Mouse (Mus musculus): ENCODE measurements at regions not wholly inside any gene's neighbourhood (a gene's known extent, or its start where the extent isn't known, plus 50 kb on each side); places are given as distances from the start of the nearest gene placed in this dataset.

DNA sequence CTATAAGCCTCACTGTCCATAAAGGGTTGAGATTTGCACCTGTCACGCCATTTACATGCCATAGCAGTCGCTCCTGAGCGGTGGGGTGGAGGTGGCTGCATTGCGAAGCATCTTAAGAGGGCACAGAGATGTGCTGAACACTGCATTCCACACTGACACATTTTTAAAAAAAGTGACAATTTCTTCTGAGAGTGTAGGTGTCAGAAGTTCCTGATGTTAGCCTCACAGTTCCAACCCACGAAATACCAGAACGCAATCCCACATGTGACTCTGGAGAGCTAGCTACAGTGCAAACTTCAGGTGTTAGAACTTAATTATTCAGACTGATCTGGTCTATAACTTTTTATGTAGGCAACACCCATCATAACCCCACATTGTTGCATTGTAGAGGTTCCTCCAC lies 369.8 kb upstream of the Arglu1 start:
- no peak for DNase-seq
- Histone ChIP-seq H3K4me3 (replicated peaks; ENCODE audit: low read depth, low read length) (no peak overlapping the region), H3K27ac (replicated peaks; ENCODE audit: low read depth, low read length) (no peak overlapping the region), H3K4me2 (ENCODE audit: low read length) (no peak overlapping the region), H3K27me3 (ENCODE audit: control insufficient read depth, insufficient read depth, low read length) (no peaks in the 10 kb centered on the region), H3K36me3 (ENCODE audit: control insufficient read depth, insufficient read depth, low read length) (no peaks in the 10 kb centered on the region), H3K9me3 (ENCODE audit: control insufficient read depth, low read length) (no peaks in the 10 kb centered on the region), H3K9ac (replicated peaks; ENCODE audit: low read length) (no peak overlapping the region), H3K4me1 (ENCODE audit: control insufficient read depth, insufficient read depth, low read length) (no peaks in the 10 kb centered on the region)
- no peak for ATAC-seq (ENCODE audit: low FRiP score, low TSS enrichment)
- 93% methylated on average over 6 of the region's 6 CpGs for WGBS

DNA sequence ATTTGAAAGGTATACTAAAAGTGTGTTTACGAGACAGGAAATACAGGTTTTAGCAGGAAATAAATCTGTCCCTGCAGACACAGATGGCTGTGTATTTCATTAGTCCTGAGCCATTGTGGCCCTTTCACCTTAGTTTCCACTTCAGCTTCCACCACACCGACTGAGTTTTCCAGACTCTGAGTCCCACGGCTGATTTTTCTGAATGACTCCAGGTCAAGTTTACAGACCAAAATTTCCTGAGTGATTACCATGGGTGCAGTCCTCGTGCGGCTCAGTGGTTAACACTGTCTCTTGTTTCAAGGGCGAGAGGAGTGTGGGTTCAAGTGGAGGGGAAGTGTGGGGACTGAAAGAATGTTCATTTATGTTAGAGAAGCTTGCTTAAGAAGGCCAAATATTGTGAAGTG lies 365.1 kb upstream of the Arglu1 start:
- no peak overlapping the region for H3K9ac ChIP-seq (replicated peaks; ENCODE audit: low read length)
- H3K27me3 ChIP-seq (ENCODE audit: control insufficient read depth, insufficient read depth, low read length): no peaks in the 10 kb centered on the region
- no peak overlapping the region for H3K27ac ChIP-seq (replicated peaks; ENCODE audit: low read depth, low read length)
- H3K4me3 ChIP-seq (replicated peaks; ENCODE audit: low read depth, low read length): no peak overlapping the region
- no peak for DNase-seq
- no peak for ATAC-seq (ENCODE audit: low FRiP score, low TSS enrichment)
- no peaks in the 10 kb centered on the region for H3K4me1 ChIP-seq (ENCODE audit: control insufficient read depth, insufficient read depth, low read length)
- WGBS: 94% methylated on average over 6 of the region's 6 CpGs
- H3K4me2 ChIP-seq (ENCODE audit: low read length): no peak overlapping the region
- H3K36me3 ChIP-seq (ENCODE audit: control insufficient read depth, insufficient read depth, low read length): no peaks in the 10 kb centered on the region
- no peaks in the 10 kb centered on the region for H3K9me3 ChIP-seq (ENCODE audit: control insufficient read depth, low read length)

DNA sequence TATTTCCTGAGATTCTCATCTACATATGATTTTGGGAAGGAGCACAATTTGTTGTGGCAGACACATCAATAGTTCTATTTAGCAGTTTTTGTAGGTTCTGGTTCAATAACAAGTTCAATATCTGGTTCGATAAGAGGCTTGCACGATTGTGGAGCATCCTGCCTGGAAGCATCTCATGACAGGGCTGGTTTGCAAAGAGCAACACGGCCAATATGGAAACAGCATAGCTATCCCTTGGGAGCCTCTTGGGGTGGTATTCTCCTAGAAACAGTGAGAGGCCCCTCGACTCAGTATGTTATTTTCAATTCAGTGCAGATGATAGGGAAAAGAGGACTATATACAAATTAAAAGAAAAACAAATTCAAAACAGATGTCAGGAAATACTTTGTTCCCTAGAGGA lies 364.5 kb upstream of the Arglu1 start:
- DNase-seq: no peak

DNA sequence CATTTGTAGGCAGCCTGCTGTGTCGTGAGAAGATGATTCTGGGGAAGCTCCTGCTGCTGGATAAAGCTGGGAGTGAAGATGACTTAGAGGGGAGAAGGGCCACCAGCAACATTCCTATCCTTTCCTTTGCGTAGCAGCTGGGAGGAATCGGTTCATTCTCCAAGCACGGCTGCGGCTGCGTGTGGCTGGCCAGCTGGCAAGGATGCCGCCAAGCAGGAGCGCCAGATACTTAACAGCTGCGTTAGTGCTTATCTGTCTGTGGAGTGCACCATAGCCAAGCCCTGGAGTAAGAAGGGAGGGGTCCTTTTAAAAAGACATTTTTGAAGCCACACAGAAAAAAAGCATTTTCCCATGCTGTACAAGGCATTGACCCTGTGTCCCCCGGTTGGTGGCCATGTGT lies 361.4 kb upstream of the Arglu1 start:
- Histone ChIP-seq H3K27me3 (ENCODE audit: control insufficient read depth, insufficient read depth, low read length) (no peaks in the 10 kb centered on the region), H3K4me2 (ENCODE audit: low read length) (no peak overlapping the region), H3K9ac (replicated peaks; ENCODE audit: low read length) (no peak overlapping the region), H3K4me3 (replicated peaks; ENCODE audit: low read depth, low read length) (no peak overlapping the region), H3K36me3 (ENCODE audit: control insufficient read depth, insufficient read depth, low read length) (no peaks in the 10 kb centered on the region), H3K9me3 (ENCODE audit: control insufficient read depth, low read length) (no peaks in the 10 kb centered on the region), H3K27ac (replicated peaks; ENCODE audit: low read depth, low read length) (no peak overlapping the region), H3K4me1 (ENCODE audit: control insufficient read depth, insufficient read depth, low read length) (no peaks in the 10 kb centered on the region)
- 82% methylated on average over 10 of the region's 10 CpGs for whole genome bisulfite sequencing
- ATAC-seq (ENCODE audit: low FRiP score, low TSS enrichment) (no peak), DNase-seq (no peak)

More for the DNA sequence above, 364.5 kb upstream of the Arglu1 start:
- Histone ChIP-seq H3K9me3 (ENCODE audit: control insufficient read depth, low read length) (no peaks in the 10 kb centered on the region), H3K36me3 (ENCODE audit: control insufficient read depth, insufficient read depth, low read length) (no peaks in the 10 kb centered on the region), H3K27me3 (ENCODE audit: control insufficient read depth, insufficient read depth, low read length) (no peaks in the 10 kb centered on the region), H3K4me3 (replicated peaks; ENCODE audit: low read depth, low read length) (no peak overlapping the region), H3K4me2 (ENCODE audit: low read length) (no peak overlapping the region), H3K4me1 (ENCODE audit: control insufficient read depth, insufficient read depth, low read length) (no peaks in the 10 kb centered on the region), H3K9ac (replicated peaks; ENCODE audit: low read length) (no peak overlapping the region), H3K27ac (replicated peaks; ENCODE audit: low read depth, low read length) (no peak overlapping the region)
- 93% methylated on average over 4 of the region's 4 CpGs for WGBS
- ATAC-seq (ENCODE audit: low FRiP score, low TSS enrichment): no peak

DNA sequence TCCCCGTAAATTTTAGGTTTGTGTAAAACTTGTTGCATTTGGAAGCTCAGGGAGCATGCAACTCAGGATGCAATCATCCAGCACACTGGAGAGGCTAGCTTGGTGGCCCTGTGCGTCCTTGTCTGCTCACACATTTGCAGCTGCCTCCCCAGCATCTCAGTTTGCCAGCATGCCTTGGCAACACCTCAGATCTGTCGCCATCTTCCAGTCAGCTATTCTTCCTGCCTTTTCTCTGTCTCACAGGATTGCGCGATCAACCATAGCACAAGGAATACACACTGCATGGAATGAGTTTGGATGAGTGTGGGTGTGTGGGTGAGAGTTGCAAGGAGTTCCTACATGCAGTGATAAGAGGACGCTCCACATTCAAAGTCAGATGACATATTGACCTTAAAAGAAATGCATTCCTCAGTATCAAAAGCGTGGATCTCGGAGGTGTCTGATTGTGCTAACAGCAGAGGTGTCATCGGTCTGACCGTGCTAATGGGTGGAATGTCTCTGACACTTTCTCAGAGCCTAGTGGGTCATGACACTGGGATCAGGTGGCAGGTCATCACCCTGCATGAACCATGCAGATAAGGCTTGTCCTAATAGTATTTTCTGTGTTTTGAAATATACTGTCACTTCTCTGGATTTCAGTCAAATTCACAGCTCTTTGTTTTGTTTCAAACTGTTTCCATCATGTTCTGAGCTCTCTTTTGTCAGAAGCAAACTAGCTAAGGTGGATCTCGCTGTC lies 360.6 kb upstream of the Arglu1 start:
- H3K27ac ChIP-seq (replicated peaks; ENCODE audit: low read depth, low read length): no peak overlapping the region
- no peak overlapping the region for H3K4me2 ChIP-seq (ENCODE audit: low read length)
- no peaks in the 10 kb centered on the region for H3K27me3 ChIP-seq (ENCODE audit: control insufficient read depth, insufficient read depth, low read length)
- ATAC-seq (ENCODE audit: low FRiP score, low TSS enrichment) (no peak), DNase-seq (no peak)
- no peaks in the 10 kb centered on the region for H3K9me3 ChIP-seq (ENCODE audit: control insufficient read depth, low read length)
- H3K36me3 ChIP-seq (ENCODE audit: control insufficient read depth, insufficient read depth, low read length): no peaks in the 10 kb centered on the region
- H3K4me3 ChIP-seq (replicated peaks; ENCODE audit: low read depth, low read length): no peak overlapping the region
- 85% methylated on average over 11 of the region's 11 CpGs for WGBS
- no peak overlapping the region for H3K9ac ChIP-seq (replicated peaks; ENCODE audit: low read length)
- H3K4me1 ChIP-seq (ENCODE audit: control insufficient read depth, insufficient read depth, low read length): no peaks in the 10 kb centered on the region

DNA sequence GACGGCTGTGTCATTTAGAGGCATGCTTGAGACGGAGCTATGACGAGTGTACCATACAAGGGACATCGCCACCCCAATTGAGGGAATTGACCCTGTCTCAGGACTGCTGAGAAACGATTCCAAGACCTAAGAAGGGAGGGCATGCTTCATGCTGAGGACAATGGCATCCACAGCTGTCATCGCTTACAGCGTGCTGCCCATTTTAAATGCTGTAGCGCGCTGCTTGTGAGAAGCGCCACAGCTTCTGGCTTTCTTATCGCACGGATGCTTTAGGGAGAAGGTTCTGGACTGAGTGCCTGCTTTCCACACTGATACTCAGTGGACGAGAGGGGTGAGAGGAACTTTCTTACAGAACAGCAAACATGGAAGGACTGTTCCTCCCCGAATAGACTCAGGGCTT lies 357.8 kb upstream of the Arglu1 start:
- no peak overlapping the region for H3K4me2 ChIP-seq (ENCODE audit: low read length)
- ATAC-seq (ENCODE audit: low FRiP score, low TSS enrichment): no peak
- 78% methylated on average over 14 of the region's 14 CpGs for WGBS

DNA sequence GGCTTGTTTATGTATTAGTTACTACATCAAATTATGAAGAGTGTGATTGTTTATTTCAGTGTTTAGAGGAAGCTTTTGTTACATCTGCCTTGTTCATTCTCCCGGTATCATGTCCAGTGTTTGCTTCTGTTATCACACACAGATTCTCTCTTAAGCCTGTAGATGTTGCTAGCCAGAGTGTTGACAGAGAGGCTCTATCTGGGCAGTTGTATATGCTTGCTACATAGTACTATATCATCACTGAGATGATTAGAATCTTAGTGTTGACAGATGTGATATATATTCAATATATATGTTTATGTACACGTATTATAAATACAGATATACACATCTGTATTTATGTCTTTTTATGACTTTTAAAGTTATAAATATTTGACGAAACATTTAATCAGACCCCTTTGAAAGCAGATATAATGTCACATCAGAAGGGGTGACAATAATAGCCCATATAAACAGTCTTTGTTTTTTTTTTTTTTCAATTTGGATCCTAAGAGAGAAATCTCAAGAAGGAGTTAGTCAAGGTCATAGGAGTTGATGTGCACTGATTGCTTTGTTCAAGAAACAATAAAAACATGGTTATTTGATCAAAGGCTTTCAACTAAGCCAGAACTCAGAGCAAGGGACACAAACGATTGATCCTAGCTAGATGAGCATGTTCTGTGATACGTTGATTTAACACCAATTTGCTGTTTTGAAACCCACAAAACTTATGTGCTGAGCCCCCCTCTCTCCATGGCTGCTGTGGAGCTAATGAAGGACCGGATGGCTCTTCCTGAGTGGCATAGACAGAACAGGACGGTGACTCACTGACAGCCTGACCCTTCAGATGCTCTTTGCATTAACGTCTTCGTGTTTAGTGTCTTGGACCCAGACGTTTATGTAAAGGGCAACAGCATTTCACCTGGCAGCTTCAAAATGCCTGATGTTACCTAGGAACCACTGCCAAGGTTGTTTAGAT lies 352.8 kb upstream of the Arglu1 start:
- no peak for ATAC-seq (ENCODE audit: low FRiP score, low TSS enrichment)
- Histone ChIP-seq H3K27ac (replicated peaks; ENCODE audit: low read depth, low read length) (no peak overlapping the region), H3K9me3 (ENCODE audit: control insufficient read depth, low read length) (no peaks in the 10 kb centered on the region)

More for the DNA sequence above, 357.8 kb upstream of the Arglu1 start:
- H3K27ac ChIP-seq (replicated peaks; ENCODE audit: low read depth, low read length): no peak overlapping the region
- no peaks in the 10 kb centered on the region for H3K27me3 ChIP-seq (ENCODE audit: control insufficient read depth, insufficient read depth, low read length)
- H3K9me3 ChIP-seq (ENCODE audit: control insufficient read depth, low read length): no peaks in the 10 kb centered on the region
- no peak for DNase-seq
- H3K4me3 ChIP-seq (replicated peaks; ENCODE audit: low read depth, low read length): no peak overlapping the region
- no peak overlapping the region for H3K9ac ChIP-seq (replicated peaks; ENCODE audit: low read length)
- no peaks in the 10 kb centered on the region for H3K36me3 ChIP-seq (ENCODE audit: control insufficient read depth, insufficient read depth, low read length)
- no peaks in the 10 kb centered on the region for H3K4me1 ChIP-seq (ENCODE audit: control insufficient read depth, insufficient read depth, low read length)

DNA sequence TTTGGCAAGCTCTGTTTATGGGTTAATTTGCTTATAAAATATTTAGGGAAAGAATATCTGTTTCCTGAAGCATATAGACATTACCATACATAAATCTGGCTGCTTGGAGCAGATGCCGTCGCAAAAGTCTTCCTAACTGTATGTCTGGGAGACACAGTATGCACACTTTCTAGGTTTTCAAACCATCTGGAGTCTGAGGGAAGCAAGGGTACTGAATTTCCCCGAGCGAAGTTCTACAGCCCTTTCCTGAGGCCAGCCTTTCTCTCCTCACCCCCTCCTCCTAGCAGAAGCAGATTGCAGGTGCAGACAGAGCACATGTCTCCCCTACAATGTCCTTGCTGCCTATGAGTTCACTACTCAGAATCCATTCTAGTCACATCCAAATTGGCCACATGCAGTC lies 338.8 kb upstream of the Arglu1 start:
- no peaks in the 10 kb centered on the region for H3K9me3 ChIP-seq (ENCODE audit: control insufficient read depth, low read length)
- no peaks in the 10 kb centered on the region for H3K36me3 ChIP-seq (ENCODE audit: control insufficient read depth, insufficient read depth, low read length)
- no peaks in the 10 kb centered on the region for H3K27me3 ChIP-seq (ENCODE audit: control insufficient read depth, insufficient read depth, low read length)
- H3K9ac ChIP-seq (replicated peaks; ENCODE audit: low read length): no peak overlapping the region
- no peak overlapping the region for H3K27ac ChIP-seq (replicated peaks; ENCODE audit: low read depth, low read length)
- no peak for ATAC-seq (ENCODE audit: low FRiP score, low TSS enrichment)
- no peak overlapping the region for H3K4me2 ChIP-seq (ENCODE audit: low read length)
- DNase-seq: no peak
- WGBS: 91% methylated on average over 4 of the region's 4 CpGs
- no peak overlapping the region for H3K4me3 ChIP-seq (replicated peaks; ENCODE audit: low read depth, low read length)
- H3K4me1 ChIP-seq (ENCODE audit: control insufficient read depth, insufficient read depth, low read length): no peaks in the 10 kb centered on the region

More for the DNA sequence above, 352.8 kb upstream of the Arglu1 start:
- Histone ChIP-seq H3K36me3 (ENCODE audit: control insufficient read depth, insufficient read depth, low read length) (no peaks in the 10 kb centered on the region), H3K9ac (replicated peaks; ENCODE audit: low read length) (no peak overlapping the region), H3K4me1 (ENCODE audit: control insufficient read depth, insufficient read depth, low read length) (no peaks in the 10 kb centered on the region), H3K27me3 (ENCODE audit: control insufficient read depth, insufficient read depth, low read length) (no peaks in the 10 kb centered on the region), H3K4me2 (ENCODE audit: low read length) (no peak overlapping the region), H3K4me3 (replicated peaks; ENCODE audit: low read depth, low read length) (no peak overlapping the region)
- 89% methylated on average over 10 of the region's 10 CpGs for WGBS
- no peak for DNase-seq
